Mouse (Mus musculus) CH12.LX (cell line): ENCODE measurements around the gene Irs2.

ENCODE experiments used
- CTCF ChIP-seq, 2 experiments: IDR thresholded peaks in 1 of 2; conservative IDR thresholded peaks in 1 of 2; 2 replicates each; pipeline ENCODE4 v1.5.1; 2011 to 2012; ENCODE audit warnings: low read depth in 2 of 2, low read length in 2 of 2, improper control_type of control experiment in 1 of 2, inconsistent platforms in 1 of 2, mild to moderate bottlenecking in 1 of 2, moderate library complexity in 1 of 2
- EP300 ChIP-seq: IDR thresholded peaks from 2 replicates; pipeline ENCODE4 v1.6.1; 2011; ENCODE audit warnings: low read length, improper control_type of control experiment

DNA sequence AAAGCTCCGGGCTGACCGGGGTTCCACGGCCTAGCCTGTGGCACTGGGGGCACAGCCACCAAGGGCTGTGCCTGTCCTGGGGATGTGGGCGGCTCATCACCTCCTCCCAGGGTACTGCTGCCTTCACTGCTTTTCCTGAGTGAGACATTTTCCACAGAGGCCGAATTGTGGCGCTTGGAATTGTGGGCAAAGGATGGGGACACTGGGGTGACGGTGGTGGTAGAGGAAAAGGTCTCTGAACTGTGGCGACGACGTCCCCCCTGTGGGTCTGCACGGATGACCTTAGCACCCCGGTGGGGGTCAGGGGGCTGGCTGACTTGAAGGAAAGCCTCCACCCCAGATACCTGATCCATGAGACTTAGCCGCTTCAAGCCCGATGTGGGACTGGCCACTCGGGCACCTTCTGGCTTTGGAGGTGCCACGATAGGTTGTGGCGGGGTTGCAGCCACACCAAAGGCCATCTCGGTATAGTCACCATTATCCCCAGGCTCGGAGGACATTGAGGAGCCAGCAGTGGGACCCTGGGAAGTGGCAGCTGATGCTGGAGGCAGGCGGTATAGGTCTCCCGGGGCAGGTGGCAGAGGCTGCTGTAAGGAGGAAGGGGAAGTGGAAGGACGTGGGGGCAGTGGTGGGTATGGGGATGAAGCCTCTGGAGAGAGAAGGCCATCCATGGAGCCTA lies 3.3 kb downstream of the Irs2 start:
- TF ChIP-seq CTCF (conservative IDR thresholded peaks at IDR 0.05 in 1 of 2, IDR thresholded peaks at IDR 0.05 in 1 of 2; ENCODE audit: low read depth in 2 of 2, low read length in 2 of 2) = no peak
- TF ChIP-seq EP300 = no peak
